Mouse (Mus musculus) left cerebral cortex, postnatal 36 days (tissue): ENCODE measurements around the gene Kif23. TPM values are rescaled to one million over a fixed set of nuclear protein-coding genes. Genes with fewer than 3 reads are reported as not detected.

Source experiments
- DNase-seq, 2 experiments: peaks; one replicate each; pipeline ENCODE4 v3.0.0; 2021 to 2022; ENCODE audit warnings: low spot score in 2 of 2, mixed read lengths in 1 of 2
- intact Hi-C: fragments of 180-260 bp; cut with DNase I; formaldehyde crosslinking; loops from one replicate; pipeline ENCODE4 v1.15.1; 2025
- total RNA-seq, 2 experiments: library from RNA; stranded (reverse); gene quantifications; 2 replicates each; pipeline ENCODE4 v1.2.3; 2021

The Kif23 gene
- total RNA-seq, 2 experiments from 2014 or later = 2.6 to 3.6 TPM

- intact Hi-C loops = no loop called here
- no peak for DNase-seq
Measured at GRCm38 (mm10) chr9:61954707-61955106, 8.1 kb upstream of the Kif23 start.

GRCm38 (mm10) chr9:61952241-61952640, 5.7 kb upstream of the Kif23 start:
- DNase-seq = no peak
- intact Hi-C loops = no loop called here

GRCm38 (mm10) chr9:61947402-61948346, 1.1 kb upstream of the Kif23 start:
- intact Hi-C loops = loop anchor here (2.0 to 5.0 kb wide), 3 partner anchors 33 to 295 kb away; partner anchors contain the start of gene Rplp1
- peak; percentile 59 to 71 for DNase-seq

- intact Hi-C loops = loop anchor here (2.0 to 5.0 kb wide), 3 partner anchors 31 to 296 kb away; partner anchors contain the start of gene Rplp1
- no peak for DNase-seq
Measured at GRCm38 (mm10) chr9:61945973-61946611, 482 bp downstream of the Kif23 start.

GRCm38 (mm10) chr9:61941054-61941453, 5.5 kb downstream of the Kif23 start:
- intact Hi-C loops = no loop called here
- DNase-seq = no peak

- intact Hi-C loops = no loop called here
- DNase-seq = no peak
Measured at GRCm38 (mm10) chr9:61933333-61933732, 13.2 kb downstream of the Kif23 start.

- intact Hi-C loops = no loop called here
- no peak for DNase-seq
Measured at GRCm38 (mm10) chr9:61932009-61932408, 14.6 kb downstream of the Kif23 start.

GRCm38 (mm10) chr9:61925086-61925660, 21.4 kb downstream of the Kif23 start:
- intact Hi-C loops = no loop called here
- DNase-seq = no peak

GRCm38 (mm10) chr9:61920331-61920730, 26.2 kb downstream of the Kif23 start:
- intact Hi-C loops = no loop called here

GRCm38 (mm10) chr9:61919464-61919863, 27.1 kb downstream of the Kif23 start:
- DNase-seq = no peak
- intact Hi-C loops = no loop called here

More at GRCm38 (mm10) chr9:61920331-61920730, 26.2 kb downstream of the Kif23 start:
- DNase-seq = no peak

- intact Hi-C loops = no loop called here
- DNase-seq = no peak
Measured at GRCm38 (mm10) chr9:61917436-61917835, 29.1 kb downstream of the Kif23 start.

- intact Hi-C loops = no loop called here
Measured at GRCm38 (mm10) chr9:61916986-61917385, 29.6 kb downstream of the Kif23 start.

GRCm38 (mm10) chr9:61915393-61916005, 31.1 kb downstream of the Kif23 start:
- intact Hi-C loops = loop anchor here (2.0 kb wide), 1 partner anchor 31 kb away; the partner anchor contains the start of gene Kif23
- no peak for DNase-seq

More at GRCm38 (mm10) chr9:61916986-61917385, 29.6 kb downstream of the Kif23 start:
- DNase-seq = no peak

GRCm38 (mm10) chr9:61914917-61915300, 31.7 kb downstream of the Kif23 start:
- intact Hi-C loops = loop anchor here (2.0 kb wide), 1 partner anchor 32 kb away; the partner anchor contains the start of gene Kif23
- DNase-seq = no peak

GRCm38 (mm10) chr9:61914203-61914916, 32.2 kb downstream of the Kif23 start, which contains the start of gene Rplp1:
TSS of gene Rplp1 (minus strand) at chr9:61914542.
- peak; percentile 95 to 97 for DNase-seq
- intact Hi-C loops = loop anchor here (2.0 kb wide), 1 partner anchor 32 kb away; the partner anchor contains the start of gene Kif23

GRCm38 (mm10) chr9:61911300-61912128, 35.1 kb downstream of the Kif23 start:
- DNase-seq = no peak
- intact Hi-C loops = no loop called here

- no peak for DNase-seq
- intact Hi-C loops = no loop called here
Measured at GRCm38 (mm10) chr9:61910526-61911256, 35.9 kb downstream of the Kif23 start.
